ENCODE assay signal across 39 mouse cellular contexts in the genomic region with DNA sequence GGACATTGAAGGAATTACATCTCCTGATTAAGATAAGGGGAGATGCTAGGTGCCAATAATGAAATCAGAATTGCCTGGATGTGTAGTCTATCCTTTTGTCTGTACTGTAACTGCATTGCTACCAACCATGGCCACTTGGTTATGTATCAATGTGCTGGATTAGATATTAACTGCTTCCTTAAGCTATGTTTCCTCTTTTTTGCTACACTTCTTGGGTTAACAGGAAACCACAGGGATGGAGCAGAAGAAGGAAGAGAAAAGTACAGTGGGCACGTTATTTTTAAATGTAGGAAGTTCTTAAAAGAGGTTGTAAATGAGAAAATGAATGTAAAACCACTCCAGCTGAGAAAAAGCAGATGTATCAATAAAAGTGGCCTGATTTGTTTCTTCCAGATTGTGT. TPM values are rescaled to one million over a fixed set of nuclear protein-coding genes. Genes with fewer than 3 reads are reported as not detected.
DNase-seq lines count a peak whose midpoint lies in the region; ATAC-seq and TF ChIP-seq lines count a peak whose summit lies in the region.
"Had no signal": no experiment of that assay in that cellular context is flagged by ENCODE, and none has a peak within 500 bp of the region (broad histone marks: within the 10 kb centered on the region; RNA-seq: fewer than 3 reads in every experiment).

No protein-coding gene starts in this region.

- H3K9ac ChIP-seq in kidney, embryonic 16.5 days (replicated peaks; ENCODE audit: low read length) = no peak overlapping the region
- H3K9ac ChIP-seq: hindbrain, embryonic 12.5 days; intestine, embryonic 15.5 days; liver, embryonic 15.5 days; lung, embryonic 15.5 days; midbrain, embryonic 13.5 days; neural tube, embryonic 15.5 days had no signal

- no peaks in the 10 kb centered on the region for H3K27me3 ChIP-seq in kidney, adult 2 months (replicated peaks; ENCODE audit: control insufficient read depth, insufficient read depth, low read length)
- H3K27me3 ChIP-seq in kidney, embryonic 16.5 days (ENCODE audit: insufficient read depth, low read length) = no peaks in the 10 kb centered on the region
- H3K27me3 ChIP-seq: hindbrain, embryonic 12.5 days; intestine, embryonic 15.5 days; liver, embryonic 15.5 days; lung, embryonic 15.5 days; megakaryocyte, embryonic 14.5 days; midbrain, embryonic 13.5 days; neural tube, embryonic 15.5 days had no signal

- 13% methylated on average over 1 of the region's 1 CpGs for WGBS in kidney, adult 2 months
- 30% methylated on average over 1 of the region's 1 CpGs for WGBS in kidney, embryonic 16.5 days

- DNase-seq in kidney, adult 2 months = peak; percentile 5
- DNase-seq in lung, postnatal 36 days = peak; percentile 5
- no peak for DNase-seq in lung, postnatal 25 days (ENCODE audit: low spot score)
- peak; percentile 21 for DNase-seq in skeletal muscle tissue, adult 2 months (ENCODE audit: low read depth, low spot score)
- no peak for DNase-seq in T-cell, adult 2 months (ENCODE audit: low spot score)
- no peak for DNase-seq in cerebellum, postnatal 10 days
- DNase-seq: adrenal gland, adult 8-10 months; cerebellum, adult 11 months; cerebellum, adult 9-11 months; gastrocnemius, adult 2 months; gastrocnemius, postnatal 36 days; heart, adult 2 months; heart, postnatal 14 days; kidney, adult 8-10 months; kidney, postnatal 4 days; liver; thymus, adult 2 months; thymus, postnatal 36 days had no signal

- H3K27ac ChIP-seq in kidney, adult 2 months (ENCODE audit: insufficient read depth, low read depth, low read length) = no peak overlapping the region
- no peak overlapping the region for H3K27ac ChIP-seq in kidney, embryonic 16.5 days (ENCODE audit: low read length)
- H3K27ac ChIP-seq: gastrocnemius, adult 2 months; heart, adult 2 months; hindbrain, embryonic 12.5 days; hindbrain, postnatal 0 days; intestine, embryonic 15.5 days; liver, embryonic 15.5 days; lung, embryonic 15.5 days; midbrain, embryonic 13.5 days; neural tube, embryonic 15.5 days; stomach, postnatal 0 days had no signal

- no peak for TF ChIP-seq POLR2A in kidney, adult 2 months (IDR thresholded peaks at IDR 0.05; ENCODE audit: low read depth, low read length)

- no peaks in the 10 kb centered on the region for H3K4me1 ChIP-seq in kidney, adult 2 months (ENCODE audit: control insufficient read depth, insufficient read depth, low read length)
- no peaks in the 10 kb centered on the region for H3K4me1 ChIP-seq in kidney, embryonic 16.5 days (ENCODE audit: insufficient read depth, low read length)
- H3K4me1 ChIP-seq: hindbrain, embryonic 12.5 days; intestine, embryonic 15.5 days; liver, embryonic 15.5 days; lung, embryonic 15.5 days; midbrain, embryonic 13.5 days; neural tube, embryonic 15.5 days had no signal

- TF ChIP-seq CTCF in kidney, adult 2 months (conservative IDR thresholded peaks at IDR 0.05; ENCODE audit: insufficient read depth, insufficient read length, low read depth, low read length) = no peak

- no peaks in the 10 kb centered on the region for H3K9me3 ChIP-seq in kidney, embryonic 16.5 days (ENCODE audit: low read length)
- H3K9me3 ChIP-seq: hindbrain, embryonic 12.5 days; intestine, embryonic 15.5 days; liver, embryonic 15.5 days; lung, embryonic 15.5 days; megakaryocyte, embryonic 14.5 days; neural tube, embryonic 15.5 days had no signal

- no peak for ATAC-seq in kidney, embryonic 16.5 days (ENCODE audit: low FRiP score, low TSS enrichment)
- ATAC-seq in hematopoietic stem cell, adult 5-6 weeks (replicated peaks in 1 of 2; ENCODE audit: insufficient read depth in 1 of 2, low FRiP score in 2 of 2, low TSS enrichment in 1 of 2, low read depth in 1 of 2, poor library complexity in 2 of 2, severe bottlenecking in 2 of 2) = peak; percentile 85 to 96
- ATAC-seq: forebrain, embryonic 16.5 days; hindbrain, postnatal 0 days; intestine, embryonic 15.5 days; midbrain, embryonic 13.5 days had no signal

- H3K4me2 ChIP-seq in kidney, embryonic 16.5 days (replicated peaks; ENCODE audit: low read depth, low read length) = no peak overlapping the region
- H3K4me2 ChIP-seq: hindbrain, embryonic 12.5 days; intestine, embryonic 15.5 days; liver, embryonic 15.5 days; lung, embryonic 15.5 days; midbrain, embryonic 13.5 days; neural tube, embryonic 15.5 days had no signal

- no peak overlapping the region for H3K4me3 ChIP-seq in kidney, adult 2 months (ENCODE audit: insufficient read depth, low read depth, low read length)
- H3K4me3 ChIP-seq in kidney, embryonic 16.5 days (ENCODE audit: low read length) = no peak overlapping the region
- H3K4me3 ChIP-seq: erythroblast, embryonic 14.5 days; gastrocnemius, adult 2 months; heart, adult 2 months; hindbrain, embryonic 12.5 days; intestine, embryonic 15.5 days; liver, embryonic 15.5 days; lung, embryonic 15.5 days; megakaryocyte, embryonic 14.5 days; midbrain, embryonic 13.5 days; neural tube, embryonic 15.5 days had no signal

- no peaks in the 10 kb centered on the region for H3K36me3 ChIP-seq in kidney, adult 2 months (ENCODE audit: control insufficient read depth, insufficient read depth, low read length)
- no peaks in the 10 kb centered on the region for H3K36me3 ChIP-seq in kidney, embryonic 16.5 days (ENCODE audit: insufficient read depth, low read length)
- H3K36me3 ChIP-seq: hindbrain, embryonic 12.5 days; intestine, embryonic 15.5 days; liver, embryonic 15.5 days; lung, embryonic 15.5 days; midbrain, embryonic 13.5 days; neural tube, embryonic 15.5 days had no signal

RNA-seq across cellular contexts. Expression of a gene that starts 3.4 kb away (rescaled TPM):
- not detected in 2 replicates for polyA plus RNA-seq in kidney, adult 2 months (2012; rRNA removed)
- not detected in 2 replicates for polyA plus RNA-seq in kidney, embryonic 16.5 days (2015; fragmentation: Nextera tagmentation; extraction: Ambion mirVana)
- not detected in 2 replicates for total RNA-seq in hematopoietic stem cell, adult 5-6 weeks (2017)
- total RNA-seq: adrenal gland, adult 8-10 months; adrenal gland, postnatal 4 days; gastrocnemius, adult 2 months; gastrocnemius, postnatal 36 days; heart, adult 2 months; heart, postnatal 14 days; hindbrain, postnatal 0 days; layer of hippocampus, adult 8-10 months; left cerebral cortex, postnatal 14 days had no signal
- polyA plus RNA-seq: cortical plate, adult 2 months; embryonic facial prominence, embryonic 14.5 days; erythroblast, embryonic 14.5 days; forebrain, embryonic 11.5 days; forebrain, embryonic 16.5 days; heart, embryonic 14.5 days; hindbrain, embryonic 12.5 days; intestine, embryonic 15.5 days; limb, embryonic 11.5 days; liver, embryonic 15.5 days; lung, embryonic 15.5 days; midbrain, embryonic 13.5 days; stomach, postnatal 0 days; thymus, adult 2 months had no signal

RNA-seq across cellular contexts. Expression of a gene that starts 26.7 kb away (rescaled TPM):
- polyA plus RNA-seq in kidney, adult 2 months (2012; rRNA removed) = 0.01 and 0.06 TPM in 2 replicates
- polyA plus RNA-seq in kidney, embryonic 16.5 days (2015; fragmentation: Nextera tagmentation; extraction: Ambion mirVana) = not detected in 2 replicates
- 0.15 and 0.38 TPM in 2 replicates for total RNA-seq in hematopoietic stem cell, adult 5-6 weeks (2017)
- total RNA-seq: adrenal gland, postnatal 4 days; gastrocnemius, adult 2 months; gastrocnemius, postnatal 36 days; heart, postnatal 14 days; hindbrain, postnatal 0 days; layer of hippocampus, adult 8-10 months had no signal
- polyA plus RNA-seq: embryonic facial prominence, embryonic 14.5 days; erythroblast, embryonic 14.5 days; forebrain, embryonic 11.5 days; forebrain, embryonic 16.5 days; heart, embryonic 14.5 days; hindbrain, embryonic 12.5 days; hindbrain, postnatal 0 days; limb, embryonic 11.5 days; lung, embryonic 15.5 days; midbrain, embryonic 13.5 days; neural tube, embryonic 15.5 days; stomach, postnatal 0 days had no signal

RNA-seq across cellular contexts. Expression of a gene that starts 34.8 kb away (rescaled TPM):
- 0.34 TPM in 1 of 2 replicates, not detected in the other for polyA plus RNA-seq in kidney, adult 2 months (2012; rRNA removed)
- polyA plus RNA-seq in kidney, embryonic 16.5 days (2015; fragmentation: Nextera tagmentation; extraction: Ambion mirVana) = not detected in 2 replicates
- 1.0 and 3.1 TPM in 2 replicates for total RNA-seq in hematopoietic stem cell, adult 5-6 weeks (2017)
- total RNA-seq: gastrocnemius, adult 2 months; gastrocnemius, postnatal 36 days; heart, postnatal 14 days; hindbrain, postnatal 0 days; layer of hippocampus, adult 8-10 months; left cerebral cortex, postnatal 14 days had no signal
- polyA plus RNA-seq: cortical plate, adult 2 months; embryonic facial prominence, embryonic 14.5 days; erythroblast, embryonic 14.5 days; forebrain, embryonic 11.5 days; forebrain, embryonic 16.5 days; heart, embryonic 14.5 days; hindbrain, embryonic 12.5 days; hindbrain, postnatal 0 days; limb, embryonic 11.5 days; midbrain, embryonic 13.5 days; neural tube, embryonic 15.5 days had no signal

RNA-seq across cellular contexts. Expression of a gene that starts 53.1 kb away (rescaled TPM):
- polyA plus RNA-seq in kidney, adult 2 months (2012; rRNA removed) = 0.06 and 0.26 TPM in 2 replicates
- not detected in 2 replicates for polyA plus RNA-seq in kidney, embryonic 16.5 days (2015; fragmentation: Nextera tagmentation; extraction: Ambion mirVana)
- total RNA-seq in hematopoietic stem cell, adult 5-6 weeks (2017) = 0.40 and 1.2 TPM in 2 replicates
- total RNA-seq: adrenal gland, postnatal 4 days; gastrocnemius, adult 2 months; gastrocnemius, postnatal 36 days; heart, adult 2 months; heart, postnatal 14 days; hindbrain, postnatal 0 days; layer of hippocampus, adult 8-10 months; left cerebral cortex, postnatal 14 days had no signal
- polyA plus RNA-seq: cortical plate, adult 2 months; embryonic facial prominence, embryonic 14.5 days; erythroblast, embryonic 14.5 days; forebrain, embryonic 11.5 days; forebrain, embryonic 16.5 days; heart, embryonic 14.5 days; hindbrain, embryonic 12.5 days; hindbrain, postnatal 0 days; limb, embryonic 11.5 days; liver, embryonic 15.5 days; midbrain, embryonic 13.5 days; neural tube, embryonic 15.5 days; stomach, postnatal 0 days had no signal

Comparison
In these comparisons a context has a peak if more than half of its experiments do, and no peak if none do; other contexts are left out.
1. DNase-seq: peak in kidney, adult 2 months (single experiment), lung, postnatal 36 days (single experiment) and skeletal muscle tissue, adult 2 months (single experiment); none in lung, postnatal 25 days (single experiment), T-cell, adult 2 months (single experiment) and cerebellum, postnatal 10 days (0 of 2).